Mouse (Mus musculus): ENCODE data around the gene Mpped2.

Mpped2 gene

GRCm38 (mm10) chr2:106692783-106693701 lies at the start of gene Mpped2:
TSS of gene Mpped2 (plus strand) at chr2:106693269.
- no peak for DNase-seq (ENCODE audit: low read depth)

GRCm38 (mm10) chr2:106644782-106645181 lies 48.3 kb upstream of the Mpped2 start:
- no peak for DNase-seq (ENCODE audit: low read depth)

DNA sequence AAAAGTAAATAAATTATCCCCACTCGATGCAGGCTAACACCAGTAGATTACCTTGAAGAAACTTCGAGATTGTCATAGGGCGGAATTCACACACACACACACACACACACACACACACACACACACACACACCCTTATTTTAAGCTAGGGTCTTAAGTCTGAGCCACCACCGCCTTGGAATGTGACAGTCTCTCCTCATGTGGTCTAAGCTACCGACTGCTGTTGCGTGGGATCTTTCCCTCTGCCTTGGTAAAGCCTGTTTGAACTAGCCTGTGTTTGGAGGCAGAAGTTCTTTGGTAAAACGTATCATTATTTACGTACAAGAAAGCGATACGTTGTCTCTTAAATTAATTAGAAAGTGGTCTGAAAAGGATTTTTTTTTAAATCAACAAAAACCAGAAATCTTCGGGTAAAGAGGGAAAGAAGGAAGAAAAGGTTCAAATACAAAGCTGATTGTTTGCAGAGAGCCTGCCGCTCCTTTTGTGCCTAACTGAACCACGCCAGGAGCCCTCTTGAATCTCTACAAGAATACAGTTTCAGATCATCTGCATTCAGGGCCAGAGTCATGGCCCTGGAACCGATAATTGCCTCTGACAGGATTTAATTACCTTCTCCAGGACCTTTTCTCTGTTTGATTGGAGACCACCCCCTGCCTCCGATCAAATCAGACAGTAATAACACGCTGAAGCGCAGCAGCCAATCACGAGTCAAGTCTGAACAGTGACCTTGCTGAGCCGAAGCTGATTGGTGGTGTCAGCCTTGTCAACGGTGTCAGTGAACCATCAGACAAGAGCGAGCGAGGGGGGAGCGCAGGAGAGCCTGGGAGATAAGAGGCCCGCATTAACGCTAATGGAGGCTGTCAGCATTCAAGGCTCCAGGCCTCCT lies 43.1 kb upstream of the Mpped2 start:
- no peak for DNase-seq (ENCODE audit: low read depth)

GRCm38 (mm10) chr2:106652151-106652550 lies 40.9 kb upstream of the Mpped2 start:
- no peak for DNase-seq (ENCODE audit: low read depth)

DNA sequence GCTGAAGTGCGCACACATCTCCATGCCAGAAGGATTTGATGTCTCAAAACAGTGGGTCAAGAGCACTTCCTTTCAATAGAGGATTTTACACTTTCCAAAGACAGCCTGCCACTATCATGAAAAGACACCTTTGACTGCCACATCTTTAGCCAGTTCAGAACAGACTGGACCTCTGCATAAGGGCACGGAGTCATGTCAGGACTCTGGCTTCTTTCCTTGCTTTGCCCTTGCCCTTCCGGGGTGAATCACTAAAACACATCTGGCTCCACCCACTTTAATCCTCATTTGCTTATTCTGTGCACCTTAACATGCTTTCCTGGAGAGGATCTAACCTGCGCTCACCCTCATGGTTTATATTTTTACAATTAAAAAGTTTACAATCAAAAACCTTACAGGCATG lies 40.3 kb upstream of the Mpped2 start:
- DNase-seq (ENCODE audit: low read depth) = no peak

- no peak for DNase-seq (ENCODE audit: low read depth)
Measured at GRCm38 (mm10) chr2:106653261-106653660, 39.8 kb upstream of the Mpped2 start.

- no peak for DNase-seq (ENCODE audit: low read depth)
Measured at GRCm38 (mm10) chr2:106655271-106655670, 37.8 kb upstream of the Mpped2 start.

- no peak for DNase-seq (ENCODE audit: low read depth)
Measured at GRCm38 (mm10) chr2:106665271-106665670, 27.8 kb upstream of the Mpped2 start.

- no peak for DNase-seq (ENCODE audit: low read depth)
Measured at GRCm38 (mm10) chr2:106674319-106674718, 18.8 kb upstream of the Mpped2 start.

- DNase-seq (ENCODE audit: low read depth) = no peak
Measured at GRCm38 (mm10) chr2:106677449-106677848, 15.6 kb upstream of the Mpped2 start.

- no peak for DNase-seq (ENCODE audit: low read depth)
Measured at GRCm38 (mm10) chr2:106679720-106680455, 13.2 kb upstream of the Mpped2 start.

GRCm38 (mm10) chr2:106683185-106683831 lies 9.8 kb upstream of the Mpped2 start:
- no peak for DNase-seq (ENCODE audit: low read depth)

- DNase-seq (ENCODE audit: low read depth) = no peak
Measured at GRCm38 (mm10) chr2:106683832-106684231, 9.2 kb upstream of the Mpped2 start.

DNA sequence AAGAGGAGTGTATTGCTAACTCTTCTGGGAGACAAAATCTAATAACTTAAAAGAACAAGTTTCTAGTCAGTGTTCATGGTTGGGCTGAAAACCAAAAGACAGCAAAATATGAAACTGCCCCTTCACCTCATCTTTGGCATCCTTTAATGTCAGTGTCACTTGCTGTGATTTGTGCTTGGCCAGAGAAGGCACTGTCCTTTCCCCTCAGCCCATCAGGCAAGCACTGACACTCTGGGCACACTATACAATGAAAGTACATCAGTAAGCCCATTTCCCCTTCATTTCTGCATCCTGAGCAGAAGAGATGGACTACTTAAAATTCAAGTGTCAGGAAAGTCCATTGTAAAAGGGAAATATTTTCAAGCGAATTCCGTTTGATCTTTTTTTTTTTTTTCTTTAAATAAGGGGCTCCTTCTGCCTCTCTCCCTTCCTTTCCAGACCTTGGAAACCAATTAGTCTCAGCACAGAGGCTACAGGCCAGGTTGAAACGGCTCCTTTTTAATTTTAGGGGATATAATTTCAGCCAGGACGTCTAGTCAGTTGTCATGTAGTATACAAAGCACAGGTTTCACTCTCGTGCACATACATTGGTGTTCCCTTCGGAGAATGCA lies 1.2 kb upstream of the Mpped2 start:
- no peak for DNase-seq (ENCODE audit: low read depth)

- DNase-seq (ENCODE audit: low read depth) = no peak
Measured at GRCm38 (mm10) chr2:106692405-106692782, 675 bp upstream of the Mpped2 start.

- DNase-seq (ENCODE audit: low read depth) = no peak
Measured at GRCm38 (mm10) chr2:106693702-106694566, 865 bp downstream of the Mpped2 start.

DNA sequence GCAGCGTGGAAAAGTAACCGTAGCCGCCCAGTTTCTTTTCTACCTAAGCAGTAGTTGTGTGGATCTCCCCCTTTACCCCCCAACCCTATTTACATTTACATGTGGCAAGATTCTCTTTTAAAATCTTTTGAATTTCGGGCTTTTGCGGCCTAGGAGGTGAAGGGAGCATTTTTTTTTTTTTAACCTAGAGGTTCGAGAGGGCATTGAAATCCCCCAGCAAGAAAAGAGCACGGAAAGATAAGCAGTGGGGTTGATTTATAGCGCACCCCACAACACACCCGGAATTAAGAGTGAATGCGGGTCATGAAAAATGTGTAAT lies 1.5 kb downstream of the Mpped2 start:
- DNase-seq (ENCODE audit: low read depth) = no peak

GRCm38 (mm10) chr2:106694886-106695733 lies 2.0 kb downstream of the Mpped2 start:
- no peak for DNase-seq (ENCODE audit: low read depth)

DNA sequence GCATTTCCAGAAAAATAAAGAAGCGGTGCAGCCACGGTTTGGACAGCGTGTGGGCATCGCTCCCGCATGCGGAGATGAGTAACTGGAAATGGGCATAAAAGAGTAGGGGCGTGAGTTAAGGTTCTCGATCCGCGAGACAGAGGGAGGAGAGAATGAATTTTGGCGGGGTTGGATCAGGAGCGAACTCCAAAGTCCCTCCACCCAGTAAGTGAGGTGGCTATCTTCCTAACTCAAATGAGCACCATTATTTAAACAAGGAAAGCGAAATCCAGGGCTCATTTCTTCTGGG lies 2.6 kb downstream of the Mpped2 start:
- DNase-seq (ENCODE audit: low read depth) = no peak

GRCm38 (mm10) chr2:106696372-106696771 lies 3.3 kb downstream of the Mpped2 start:
- DNase-seq (ENCODE audit: low read depth) = no peak

Measured in fibroblast of lung, adult 2 months (primary cell).